Mouse (Mus musculus): Measurements from ENCODE around the gene Ppp2r3a. TPM values are rescaled to one million over a fixed set of nuclear protein-coding genes. Genes with fewer than 3 reads are reported as not detected.
A peak's percentile ranks its signal among the peaks of the same experiment; 100 is the strongest.

The Ppp2r3a gene
- total RNA-seq, 2 experiments from 2014 or later, result 192 to 202 TPM

- intact Hi-C loops (cut with DNase I; ENCODE audit: low total_unique reads), result no loop called here
- no peak for DNase-seq
These were observed 9.8 kb upstream of the Ppp2r3a start for GRCm38 (mm10) chr9:101261443-101261842.

DNA sequence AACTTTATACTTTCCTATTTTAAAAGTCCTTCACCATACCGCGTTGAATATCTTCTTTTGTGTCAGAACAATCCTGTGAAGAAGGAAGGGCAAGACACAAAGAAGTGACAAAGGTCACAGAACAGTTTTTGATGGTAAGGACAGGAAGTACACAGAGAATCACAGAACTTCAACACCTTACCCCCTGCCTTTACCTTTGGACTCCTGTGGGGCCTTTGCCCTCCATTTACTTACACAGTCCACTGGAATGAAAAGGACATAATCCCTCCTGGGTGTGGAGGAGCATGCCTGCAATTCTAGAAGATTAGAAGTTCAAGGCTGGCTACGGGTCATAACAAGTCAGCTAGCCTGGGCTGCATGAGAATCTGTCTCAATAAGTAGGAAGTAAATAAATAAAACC lies 1.5 kb upstream of the Ppp2r3a start:
- DNase-seq, result no peak

DNA sequence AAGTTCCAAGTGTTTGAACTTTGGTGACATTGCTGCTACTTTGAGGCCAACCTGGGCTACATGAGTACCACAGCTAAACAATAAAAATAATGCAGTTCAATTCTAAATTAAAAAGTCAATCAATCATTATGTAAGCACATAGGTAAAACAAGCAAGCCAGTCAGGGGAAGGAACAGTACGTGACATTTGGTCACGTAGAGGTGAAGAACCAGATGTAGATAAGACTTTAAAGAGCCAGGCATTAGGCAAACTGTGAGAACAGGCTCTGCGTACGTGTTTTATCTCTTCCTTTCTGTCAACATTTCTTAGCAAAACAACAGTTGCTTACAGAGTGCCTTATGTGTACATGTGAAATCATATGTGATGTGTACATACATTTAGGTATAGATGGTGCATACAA lies 946 bp upstream of the Ppp2r3a start:
- no peak for DNase-seq
- intact Hi-C loops (cut with DNase I; ENCODE audit: low total_unique reads), result no loop called here

More for the DNA sequence above, 1.5 kb upstream of the Ppp2r3a start:
- intact Hi-C loops (cut with DNase I; ENCODE audit: low total_unique reads), result no loop called here

DNA sequence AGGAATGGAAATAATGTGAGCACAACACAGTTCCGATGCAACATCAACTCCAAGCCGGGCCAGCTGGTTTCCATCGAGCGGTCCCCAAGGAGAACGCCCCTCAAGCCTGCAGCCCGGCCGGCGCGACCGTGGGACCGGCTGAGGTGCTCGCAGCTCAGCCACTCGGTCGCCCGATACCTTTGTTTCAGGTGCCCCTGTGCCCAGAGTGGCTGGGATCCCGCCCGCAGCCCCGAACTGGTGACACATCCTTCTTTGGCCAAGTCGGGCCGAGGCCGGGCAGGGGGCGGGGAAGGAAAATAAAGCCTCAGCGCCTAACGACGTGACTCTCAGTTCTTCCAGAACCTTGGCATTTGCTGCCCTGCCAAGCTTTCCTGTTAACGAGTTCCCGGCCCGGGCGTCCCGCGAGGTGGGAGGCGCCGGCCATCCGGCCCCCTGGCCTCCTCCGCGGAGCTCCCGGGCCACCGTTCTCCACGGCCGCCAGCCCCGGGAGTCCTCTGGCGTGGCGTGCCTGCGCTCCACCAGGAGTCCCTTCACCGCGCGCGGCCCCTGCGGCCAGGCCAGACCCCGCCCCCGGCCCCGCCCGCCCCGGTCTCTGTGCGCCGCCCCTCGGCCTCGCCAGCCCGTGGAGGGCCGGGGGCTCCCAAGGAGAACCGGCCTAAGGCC lies 483 bp downstream of the Ppp2r3a start:
- intact Hi-C loops (cut with DNase I; ENCODE audit: low total_unique reads), result no loop called here
- peak; percentile 81 for DNase-seq

GRCm38 (mm10) chr9:101250486-101250885 lies 1.1 kb downstream of the Ppp2r3a start:
- intact Hi-C loops (cut with DNase I; ENCODE audit: low total_unique reads), result no loop called here
- DNase-seq, result no peak

GRCm38 (mm10) chr9:101249626-101250025 lies 2.0 kb downstream of the Ppp2r3a start:
- intact Hi-C loops (cut with DNase I; ENCODE audit: low total_unique reads), result no loop called here
- DNase-seq, result no peak

DNA sequence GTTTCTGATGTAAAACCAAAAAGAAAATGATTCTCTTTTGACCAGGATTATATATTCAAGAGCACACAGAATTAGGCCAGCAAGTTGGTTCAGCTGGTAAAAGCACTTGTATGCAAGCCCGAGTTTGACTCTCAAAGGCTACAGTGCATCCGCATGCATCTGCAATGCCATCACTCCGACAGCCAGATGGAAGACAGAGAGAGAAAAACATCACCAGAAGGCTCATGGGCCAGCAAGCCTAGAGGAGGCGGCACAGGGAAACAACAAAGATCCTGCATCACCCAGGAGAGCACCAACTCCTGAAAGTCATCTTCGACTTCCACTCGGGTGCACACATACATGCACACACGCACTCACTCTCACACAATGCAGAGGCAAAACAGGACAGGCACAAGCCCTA lies 4.1 kb downstream of the Ppp2r3a start:
- intact Hi-C loops (cut with DNase I; ENCODE audit: low total_unique reads), result loop anchor here (2.0 kb wide), 1 partner anchor 37 kb away; no protein-coding TSS in a partner anchor
- DNase-seq, result no peak

DNA sequence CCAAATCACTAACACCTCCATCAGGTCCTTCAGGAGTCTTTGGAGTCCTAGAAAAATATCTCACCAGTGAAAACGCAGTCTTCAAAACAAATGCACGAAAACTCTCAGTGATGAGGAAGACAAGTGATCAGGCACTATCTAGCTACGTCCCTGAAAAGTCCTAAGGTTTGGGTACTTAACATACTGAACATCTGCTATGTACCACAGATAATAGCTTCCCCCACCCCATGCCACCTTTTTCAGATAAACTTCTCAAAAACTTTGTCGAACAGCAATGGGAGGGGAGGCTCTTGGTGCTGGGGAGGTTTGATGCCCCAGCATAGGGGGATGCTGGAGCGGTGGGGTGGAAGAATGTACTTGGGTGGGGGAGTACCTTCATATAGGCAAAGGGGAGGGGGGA lies 6.1 kb downstream of the Ppp2r3a start:
- no peak for DNase-seq
- intact Hi-C loops (cut with DNase I; ENCODE audit: low total_unique reads), result no loop called here

- DNase-seq, result no peak
- intact Hi-C loops (cut with DNase I; ENCODE audit: low total_unique reads), result no loop called here
These were observed 7.9 kb downstream of the Ppp2r3a start for GRCm38 (mm10) chr9:101243711-101244110.

DNA sequence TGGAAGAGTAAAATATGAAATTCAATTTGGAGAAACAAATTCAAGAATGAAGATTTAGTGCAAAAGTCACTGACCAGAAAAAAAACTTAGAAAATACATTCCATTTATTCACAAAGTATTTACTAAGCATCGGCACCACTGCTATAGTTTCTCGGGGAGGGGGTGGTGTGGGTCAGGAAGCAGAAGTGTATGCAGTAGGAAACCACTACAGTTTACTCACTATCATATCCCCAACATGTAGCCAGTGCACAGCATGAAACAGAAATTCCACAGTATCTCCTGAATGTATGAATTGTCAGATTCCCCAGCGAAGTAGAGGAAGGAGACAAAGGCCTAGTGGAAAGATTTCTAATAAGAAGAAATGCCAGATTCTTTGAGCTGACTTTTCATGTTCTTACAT lies 11.4 kb downstream of the Ppp2r3a start:
- intact Hi-C loops (cut with DNase I; ENCODE audit: low total_unique reads), result no loop called here
- DNase-seq, result no peak

GRCm38 (mm10) chr9:101235786-101236185 lies 15.8 kb downstream of the Ppp2r3a start:
- intact Hi-C loops (cut with DNase I; ENCODE audit: low total_unique reads), result no loop called here

GRCm38 (mm10) chr9:101232034-101232433 lies 19.6 kb downstream of the Ppp2r3a start:
- intact Hi-C loops (cut with DNase I; ENCODE audit: low total_unique reads), result no loop called here

More at GRCm38 (mm10) chr9:101235786-101236185, 15.8 kb downstream of the Ppp2r3a start:
- no peak for DNase-seq

DNA sequence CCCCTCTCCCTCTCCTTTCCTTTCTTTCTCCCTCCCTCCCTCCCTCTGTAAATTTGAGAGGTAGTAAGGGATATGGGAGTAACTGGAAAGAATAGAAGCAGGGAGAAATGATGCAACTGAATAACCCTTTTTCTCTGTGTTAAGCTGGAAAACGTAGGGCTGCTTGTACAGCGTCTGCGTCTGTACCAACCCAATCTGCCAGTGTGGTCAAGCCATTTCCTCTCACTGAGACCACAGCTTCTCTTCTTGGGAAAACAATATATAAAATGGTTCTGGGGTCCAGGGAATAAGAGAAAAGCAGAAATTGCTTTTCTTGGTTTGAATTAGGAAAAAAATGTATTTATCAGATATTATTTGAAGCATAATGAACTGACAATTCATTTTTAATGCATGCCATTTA lies 21.6 kb downstream of the Ppp2r3a start:
- intact Hi-C loops (cut with DNase I; ENCODE audit: low total_unique reads), result no loop called here
- DNase-seq, result no peak

More at GRCm38 (mm10) chr9:101232034-101232433, 19.6 kb downstream of the Ppp2r3a start:
- DNase-seq, result no peak

- DNase-seq, result no peak
- intact Hi-C loops (cut with DNase I; ENCODE audit: low total_unique reads), result no loop called here
These were observed 22.7 kb downstream of the Ppp2r3a start for GRCm38 (mm10) chr9:101228892-101229291.

DNA sequence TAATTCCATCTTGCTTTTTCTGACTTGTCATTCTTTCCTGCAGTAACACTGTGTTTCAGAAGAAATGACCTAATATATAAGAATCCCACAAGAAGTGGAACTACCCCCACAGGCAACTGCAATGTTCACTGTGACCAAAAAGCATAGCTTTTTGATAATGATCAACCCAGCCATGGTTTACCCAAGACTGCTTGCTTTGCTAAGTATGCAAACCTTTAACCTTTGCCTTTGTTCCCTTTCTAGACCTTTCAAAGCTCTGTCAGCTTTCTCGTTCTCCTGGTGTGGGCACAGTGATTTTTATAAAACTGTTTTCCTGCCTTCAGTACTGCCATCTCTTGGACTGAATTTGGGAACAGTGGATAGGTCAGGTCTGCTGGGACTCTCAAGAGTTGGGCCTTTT lies 43.6 kb downstream of the Ppp2r3a start:
- DNase-seq, result no peak
- intact Hi-C loops (cut with DNase I; ENCODE audit: low total_unique reads), result no loop called here

- DNase-seq, result no peak
- intact Hi-C loops (cut with DNase I; ENCODE audit: low total_unique reads), result no loop called here
These were observed 45.1 kb downstream of the Ppp2r3a start for GRCm38 (mm10) chr9:101206516-101206915.

GRCm38 (mm10) chr9:101205216-101205615 lies 46.4 kb downstream of the Ppp2r3a start:
- no peak for DNase-seq
- intact Hi-C loops (cut with DNase I; ENCODE audit: low total_unique reads), result no loop called here

DNA sequence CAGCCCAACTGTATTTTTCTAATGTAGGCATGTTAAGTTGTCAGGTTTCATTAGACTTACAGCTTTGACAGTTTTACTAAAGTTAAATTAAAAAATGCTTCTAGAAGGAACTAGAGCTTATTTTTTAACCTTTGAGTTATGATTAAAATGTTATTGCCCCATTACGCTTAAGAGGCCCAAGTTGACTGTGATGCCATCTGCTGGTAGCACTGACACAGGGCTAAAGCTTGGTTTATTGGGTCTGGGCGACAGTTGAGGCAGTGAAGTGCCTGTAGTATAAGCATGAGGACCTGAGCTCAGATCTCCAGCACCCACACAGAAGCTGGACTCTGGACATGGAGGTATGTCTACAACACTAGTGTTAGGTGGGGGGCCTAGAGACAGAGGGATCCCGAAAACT lies 47.5 kb downstream of the Ppp2r3a start:
- intact Hi-C loops (cut with DNase I; ENCODE audit: low total_unique reads), result no loop called here
- DNase-seq, result no peak

DNA sequence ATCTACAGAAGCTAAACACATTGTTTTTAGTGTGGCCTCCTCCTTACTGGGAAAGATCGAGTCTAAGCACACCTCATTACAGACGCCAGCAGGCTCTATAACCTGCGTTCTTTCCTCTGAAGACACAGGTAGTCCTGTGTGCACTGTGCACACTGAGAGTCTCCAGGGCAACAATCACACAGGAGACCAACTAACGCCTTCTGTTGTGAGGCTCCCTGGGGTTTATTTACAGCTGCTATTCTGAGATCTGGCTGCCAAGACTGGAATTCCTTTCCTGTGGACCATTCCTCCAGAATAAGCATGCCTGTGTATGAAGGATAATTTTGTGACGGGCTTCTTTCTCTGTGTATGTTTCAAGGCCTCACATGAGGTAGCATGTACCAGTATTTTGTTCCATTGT lies 51.0 kb downstream of the Ppp2r3a start:
- intact Hi-C loops (cut with DNase I; ENCODE audit: low total_unique reads), result no loop called here
- DNase-seq, result no peak

GRCm38 (mm10) chr9:101198804-101199203 lies 52.8 kb downstream of the Ppp2r3a start:
- no peak for DNase-seq
- intact Hi-C loops (cut with DNase I; ENCODE audit: low total_unique reads), result no loop called here

- intact Hi-C loops (cut with DNase I; ENCODE audit: low total_unique reads), result no loop called here
These were observed 53.3 kb downstream of the Ppp2r3a start for GRCm38 (mm10) chr9:101198261-101198660.

More at GRCm38 (mm10) chr9:101198261-101198660, 53.3 kb downstream of the Ppp2r3a start:
- DNase-seq, result no peak
